Mouse (Mus musculus): ENCODE measurements around the gene Wipf3. TPM values are rescaled to one million over a fixed set of nuclear protein-coding genes. Genes with fewer than 3 reads are reported as not detected.

The Wipf3 gene
- under 1 TPM; 0.44 TPM for total RNA-seq (2023)

GRCm38 (mm10) chr6:54429447-54430194 is at the start of gene Wipf3:
Gene Wipf3, plus strand, starts transcription at chr6:54429603.

Other genes starting within 250 kb of the Wipf3 start
- 1 to 10 TPM in 1 of 2 experiments, under 1 TPM in 1; 0.59 to 1.1 TPM for gene Prr15, start 103.8 kb upstream of the Wipf3 start, total RNA-seq (2023)
- gene Scrn1, start 136.9 kb downstream of the Wipf3 start, total RNA-seq (2023): under 1 TPM in 1 of 2 experiments, not detected in 1; 0.12 TPM
- gene Plekha8, start 165.5 kb downstream of the Wipf3 start, total RNA-seq (2023): 10 to 100 TPM; 10.7 to 12.9 TPM
- gene Fkbp14, start 167.7 kb downstream of the Wipf3 start, total RNA-seq (2023): 1 to 10 TPM in 1 of 2 experiments, under 1 TPM in 1; 0.74 to 2.1 TPM

Measured in T-cell, adult 66 days (primary cell).